Mouse (Mus musculus) MEL (cell line): ENCODE results near the gene Mad2l1bp. TPM values are rescaled to one million over a fixed set of nuclear protein-coding genes. Genes with fewer than 3 reads are reported as not detected.

ENCODE experiments used
- polyA plus RNA-seq, 2 experiments: library from polyadenylated mRNA; stranded (reverse) in 1 of 2; unstranded in 1 of 2; fragments of >175 nt in 1 of 2; fragments of >200 nt in 1 of 2; gene quantifications; 2 replicates each; pipeline versions ENCODE4 v1.2.1 to v1.2.4; 2012; ENCODE audit warnings: low replicate concordance in 2 of 2, low read depth in 1 of 2; ENCODE audit not compliant: insufficient read length in 2 of 2, insufficient read depth in 1 of 2, missing spikeins in 1 of 2
- total RNA-seq: library from RNA; depleted of rRNA; stranded (reverse); fragments of 300-350 nt; gene quantifications from 2 replicates; pipeline ENCODE4 v1.2.3, GENCODE M21; 2012; rRNA removed

Gene Mad2l1bp
- total and polyA plus RNA-seq, 3 experiments, result 14.1 to 23.1 TPM; not detected in 1

Other genes with a start within 250 kb of the Mad2l1bp start
- 16.1 and 39.4 TPM in 2 replicates for gene Vegfa, start 121.2 kb downstream of the Mad2l1bp start, total RNA-seq
- gene Vegfa, start 121.2 kb downstream of the Mad2l1bp start, polyA plus RNA-seq, result 10 to 100 TPM in 1 of 2 experiments, not detected in 1; 38.6 TPM
- 177 and 181 TPM in 2 replicates for gene Mrps18a, start 42.6 kb downstream of the Mad2l1bp start, total RNA-seq
- gene Mrps18a, start 42.6 kb downstream of the Mad2l1bp start, polyA plus RNA-seq, result 100 to 1,000 TPM in 1 of 2 experiments, not detected in 1; 159 TPM
- gene Rsph9, start 9.3 kb downstream of the Mad2l1bp start, total RNA-seq, result not detected in 2 replicates
- under 1 TPM in 1 of 2 experiments, not detected in 1; 0.29 TPM for gene Rsph9, start 9.3 kb downstream of the Mad2l1bp start, polyA plus RNA-seq
- gene Gtpbp2, start 7.5 kb upstream of the Mad2l1bp start, total RNA-seq, result 18.1 and 27.5 TPM in 2 replicates
- 10 to 100 TPM in 1 of 2 experiments, not detected in 1; 46.7 TPM for gene Gtpbp2, start 7.5 kb upstream of the Mad2l1bp start, polyA plus RNA-seq
- gene Polh, start 49.1 kb upstream of the Mad2l1bp start, total RNA-seq, result 28.4 and 30.8 TPM in 2 replicates
- gene Polh, start 49.1 kb upstream of the Mad2l1bp start, polyA plus RNA-seq, result 10 to 100 TPM in 1 of 2 experiments, not detected in 1; 22.2 TPM
- gene Xpo5, start 49.2 kb upstream of the Mad2l1bp start, total RNA-seq, result 79.0 and 82.7 TPM in 2 replicates
- 10 to 100 TPM; 47.5 to 93.4 TPM for gene Xpo5, start 49.2 kb upstream of the Mad2l1bp start, polyA plus RNA-seq
- 188 and 197 TPM in 2 replicates for gene Polr1c, start 94.5 kb upstream of the Mad2l1bp start, total RNA-seq
- 100 to 1,000 TPM in 1 of 2 experiments, not detected in 1; 195 TPM for gene Polr1c, start 94.5 kb upstream of the Mad2l1bp start, polyA plus RNA-seq
- 18.9 and 20.8 TPM in 2 replicates for gene Yipf3, start 94.5 kb upstream of the Mad2l1bp start, total RNA-seq
- 10 to 100 TPM in 1 of 2 experiments, not detected in 1; 86.5 TPM for gene Yipf3, start 94.5 kb upstream of the Mad2l1bp start, polyA plus RNA-seq
- 0.72 and 1.2 TPM in 2 replicates for gene Lrrc73, start 100.0 kb upstream of the Mad2l1bp start, total RNA-seq
- gene Lrrc73, start 100.0 kb upstream of the Mad2l1bp start, polyA plus RNA-seq, result 1 to 10 TPM in 1 of 2 experiments, not detected in 1; 3.5 TPM
- 11.0 and 12.9 TPM in 2 replicates for gene Tjap1, start 129.5 kb upstream of the Mad2l1bp start, total RNA-seq
- 10 to 100 TPM in 1 of 2 experiments, not detected in 1; 41.2 TPM for gene Tjap1, start 129.5 kb upstream of the Mad2l1bp start, polyA plus RNA-seq
- not detected in 2 replicates for gene Dlk2, start 143.9 kb upstream of the Mad2l1bp start, total RNA-seq
- gene Dlk2, start 143.9 kb upstream of the Mad2l1bp start, polyA plus RNA-seq, result under 1 TPM in 1 of 2 experiments, not detected in 1; 0.07 TPM
- gene Abcc10, start 174.8 kb upstream of the Mad2l1bp start, total RNA-seq, result 2.8 and 4.0 TPM in 2 replicates
- 1 to 10 TPM in 1 of 2 experiments, not detected in 1; 6.2 TPM for gene Abcc10, start 174.8 kb upstream of the Mad2l1bp start, polyA plus RNA-seq
- 7.9 and 8.1 TPM in 2 replicates for gene Zfp318, start 230.2 kb upstream of the Mad2l1bp start, total RNA-seq
- 10 to 100 TPM; 21.3 to 36.8 TPM for gene Zfp318, start 230.2 kb upstream of the Mad2l1bp start, polyA plus RNA-seq